Mouse (Mus musculus) testis, adult 2 months (tissue): ENCODE measurements around the gene Rims1. TPM values are rescaled to one million over a fixed set of nuclear protein-coding genes. Genes with fewer than 3 reads are reported as not detected.

Source experiments
- H3K27ac ChIP-seq: fragments of 200-500 bp; 2 replicates; pipeline ENCODE4 v1.5.1; 2012; ENCODE audit warnings: low read depth, low read length; ENCODE audit not compliant: control insufficient read depth, insufficient read depth
- H3K27me3 ChIP-seq: fragments of 200-500 bp; 2 replicates; pipeline ENCODE4 v1.6.1; 2012; ENCODE audit warnings: mild to moderate bottlenecking, low read length, moderate library complexity; ENCODE audit not compliant: control insufficient read depth, insufficient read depth
- H3K36me3 ChIP-seq: fragments of 200-500 bp; 2 replicates; pipeline ENCODE4 v1.6.1; 2012; ENCODE audit warnings: mild to moderate bottlenecking, low read length; ENCODE audit not compliant: control insufficient read depth, insufficient read depth
- H3K4me1 ChIP-seq: fragments of 200-500 bp; 2 replicates; pipeline ENCODE4 v1.6.1; 2012; ENCODE audit warnings: low read length; ENCODE audit not compliant: control insufficient read depth, insufficient read depth
- H3K4me3 ChIP-seq: fragments of 200-500 bp; 2 replicates; pipeline ENCODE4 v1.5.1; 2012; ENCODE audit warnings: low read depth, mild to moderate bottlenecking, low read length, moderate library complexity, mixed read lengths; ENCODE audit not compliant: control insufficient read depth
- CTCF ChIP-seq: fragments of 200-500 bp; IDR thresholded peaks from 2 replicates; pipeline ENCODE4 v1.5.1; 2012; ENCODE audit warnings: low read depth, mild to moderate bottlenecking, inconsistent platforms, low read length, moderate library complexity; ENCODE audit not compliant: control insufficient read depth, insufficient read depth, insufficient replicate concordance
- POLR2A ChIP-seq: fragments of 200-500 bp; IDR thresholded peaks from 2 replicates; pipeline ENCODE4 v1.6.1; 2012; ENCODE audit warnings: low read depth, mild to moderate bottlenecking, inconsistent platforms, low read length, moderate library complexity; ENCODE audit not compliant: control insufficient read depth
- polyA plus RNA-seq: library from polyadenylated mRNA; depleted of rRNA; stranded (reverse); fragments of >200 nt; gene quantifications from 2 replicates; pipeline ENCODE4 v1.2.3, GENCODE M21; 2012

Gene Rims1
- polyA plus RNA-seq, 1 experiment = 0.30 TPM

GRCm38 (mm10) chr1:22587859-22588383 lies 217.9 kb downstream of the Rims1 start:
- no peaks in the 10 kb centered on the region for H3K27me3 ChIP-seq
- H3K36me3 ChIP-seq = no peaks in the 10 kb centered on the region
- H3K27ac ChIP-seq = no peak overlapping the region
- no peak overlapping the region for H3K4me3 ChIP-seq
- no peaks in the 10 kb centered on the region for H3K4me1 ChIP-seq
- no peak for TF ChIP-seq CTCF
- no peak for TF ChIP-seq POLR2A

DNA sequence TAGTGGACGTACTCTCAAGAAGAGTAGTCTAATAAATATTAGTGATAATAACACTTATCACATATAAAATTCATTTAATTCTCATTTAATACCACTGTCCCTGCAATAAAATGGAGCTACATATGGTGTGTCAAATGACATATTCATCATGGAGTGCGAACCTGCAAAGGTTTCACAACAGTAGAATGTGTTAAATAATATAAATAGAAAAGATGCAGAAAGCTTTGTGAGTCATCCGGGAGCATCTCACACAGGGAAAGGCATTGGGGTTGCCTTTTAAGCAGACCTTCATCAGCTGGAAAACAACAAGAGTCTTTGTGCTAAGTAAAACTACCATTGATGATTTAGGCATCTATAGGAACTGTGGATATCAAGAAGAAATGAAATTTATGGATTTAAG lies 220.2 kb downstream of the Rims1 start:
- no peaks in the 10 kb centered on the region for H3K36me3 ChIP-seq
- no peaks in the 10 kb centered on the region for H3K27me3 ChIP-seq
- H3K4me3 ChIP-seq = no peak overlapping the region
- H3K4me1 ChIP-seq = no peaks in the 10 kb centered on the region
- TF ChIP-seq POLR2A (no peak), CTCF (no peak)
- no peak overlapping the region for H3K27ac ChIP-seq

DNA sequence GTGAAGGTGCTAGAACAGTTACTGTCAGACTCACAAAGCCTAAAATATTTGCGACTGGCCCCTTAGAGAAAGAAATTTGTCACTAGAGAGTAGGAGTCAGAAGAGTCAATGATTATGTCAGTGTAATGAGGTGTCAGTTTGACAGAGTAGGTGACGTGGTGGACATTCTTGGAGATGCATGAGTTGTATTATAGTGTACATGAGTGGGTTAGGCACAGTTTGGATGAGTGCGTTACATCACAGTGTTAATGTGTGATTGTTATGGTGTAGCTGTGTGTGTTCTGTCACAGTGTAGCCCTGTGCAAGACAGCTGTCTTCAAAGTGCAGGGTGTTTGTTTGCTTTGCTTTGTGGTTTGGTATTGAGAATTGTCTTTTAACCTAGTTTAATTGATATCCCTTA lies 226.3 kb downstream of the Rims1 start:
- H3K27me3 ChIP-seq = no peaks in the 10 kb centered on the region
- no peak overlapping the region for H3K4me3 ChIP-seq
- H3K4me1 ChIP-seq = no peaks in the 10 kb centered on the region
- TF ChIP-seq POLR2A (no peak), CTCF (no peak)
- H3K27ac ChIP-seq = no peak overlapping the region
- H3K36me3 ChIP-seq = no peaks in the 10 kb centered on the region

DNA sequence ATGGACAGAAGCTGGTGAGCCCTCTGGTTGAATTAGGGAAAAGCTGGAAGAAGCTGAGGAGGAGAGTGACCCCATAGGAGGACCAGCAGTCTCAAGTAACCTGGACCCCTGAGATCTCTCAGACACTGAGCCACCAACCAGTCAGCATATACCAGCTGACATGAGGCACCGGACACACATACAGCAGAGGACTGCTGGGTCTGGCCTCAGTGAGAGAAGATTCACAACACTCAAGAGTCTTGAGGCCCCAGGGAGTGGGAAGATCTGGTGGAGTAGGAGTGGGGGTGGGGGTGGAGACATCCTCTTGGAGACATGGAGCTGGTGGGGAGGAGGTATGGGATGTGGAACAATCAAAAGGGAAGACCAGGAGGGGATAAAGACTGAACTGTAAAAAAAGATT lies 233.1 kb downstream of the Rims1 start:
- no peaks in the 10 kb centered on the region for H3K36me3 ChIP-seq
- no peaks in the 10 kb centered on the region for H3K4me1 ChIP-seq
- TF ChIP-seq CTCF (no peak), POLR2A (no peak)
- no peak overlapping the region for H3K27ac ChIP-seq
- no peaks in the 10 kb centered on the region for H3K27me3 ChIP-seq
- no peak overlapping the region for H3K4me3 ChIP-seq

- Histone ChIP-seq H3K4me1 (no peaks in the 10 kb centered on the region), H3K27ac (no peak overlapping the region), H3K36me3 (no peaks in the 10 kb centered on the region), H3K27me3 (no peaks in the 10 kb centered on the region), H3K4me3 (no peak overlapping the region)
- TF ChIP-seq CTCF = no peak
- TF ChIP-seq POLR2A = no peak
Measured at GRCm38 (mm10) chr1:22546273-22546672, 259.5 kb downstream of the Rims1 start.

- Histone ChIP-seq H3K4me3 (no peak overlapping the region), H3K27me3 (no peaks in the 10 kb centered on the region), H3K27ac (no peak overlapping the region), H3K4me1 (peaks cover 8% of the 10 kb centered on the region), H3K36me3 (no peaks in the 10 kb centered on the region)
- TF ChIP-seq POLR2A (no peak), CTCF (no peak)
Measured at GRCm38 (mm10) chr1:22538129-22538528, 267.7 kb downstream of the Rims1 start.

DNA sequence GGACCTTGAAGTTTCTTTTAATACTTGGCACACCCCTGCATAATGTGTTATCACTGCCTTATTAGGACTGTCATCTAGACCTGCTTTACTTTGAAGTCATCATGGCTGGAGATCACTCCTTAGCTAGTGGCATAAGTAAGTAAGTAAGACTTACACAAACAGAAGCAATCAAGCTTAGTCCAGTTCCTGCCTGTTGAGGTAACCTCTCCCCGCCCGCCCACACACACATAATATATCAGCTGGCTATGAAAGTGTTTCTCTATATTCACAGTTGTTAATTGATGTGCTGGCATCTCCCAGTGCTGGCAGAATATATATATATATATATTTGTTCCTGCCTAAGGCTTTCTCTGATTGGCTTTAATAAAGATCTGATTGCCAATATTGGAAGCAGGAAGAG lies 269.0 kb downstream of the Rims1 start:
- no peaks in the 10 kb centered on the region for H3K27me3 ChIP-seq

DNA sequence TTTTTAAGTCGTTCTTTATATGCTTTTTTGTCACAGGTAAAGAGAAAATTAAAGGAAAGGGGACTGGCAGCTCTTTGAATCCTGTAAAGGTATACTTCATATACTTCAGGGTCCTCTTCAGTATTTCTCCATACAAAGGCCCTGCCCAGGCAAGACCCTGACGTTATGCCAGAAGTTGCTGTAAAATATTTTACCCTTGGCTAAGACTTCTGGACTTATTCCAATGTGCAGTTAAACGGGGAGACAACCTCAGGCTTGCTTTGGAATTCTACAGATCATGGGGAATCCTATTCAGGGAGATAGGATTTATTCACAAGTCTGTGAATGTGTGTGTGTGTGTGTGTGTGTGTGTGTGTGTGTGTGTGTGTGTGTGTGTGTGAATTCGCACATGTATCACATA lies 270.7 kb downstream of the Rims1 start:
- Histone ChIP-seq H3K27me3 (no peaks in the 10 kb centered on the region), H3K4me3 (no peak overlapping the region), H3K36me3 (no peaks in the 10 kb centered on the region), H3K27ac (no peak overlapping the region), H3K4me1 (peaks cover 11% of the 10 kb centered on the region)
- no peak for TF ChIP-seq CTCF
- no peak for TF ChIP-seq POLR2A

More for the DNA sequence above, 269.0 kb downstream of the Rims1 start:
- Histone ChIP-seq H3K36me3 (no peaks in the 10 kb centered on the region), H3K4me3 (no peak overlapping the region), H3K27ac (no peak overlapping the region), H3K4me1 (peaks cover 11% of the 10 kb centered on the region)
- no peak for TF ChIP-seq CTCF
- no peak for TF ChIP-seq POLR2A
